Mouse (Mus musculus) liver, postnatal 0 days (tissue): ENCODE measurements at regions not wholly inside any gene's neighbourhood (a gene's known extent, or its start where the extent isn't known, plus 50 kb on each side); places are given as distances from the start of the nearest gene placed in this dataset.

Experiments used
- ATAC-seq: fragments of 200-750 bp; cut with Nextera tagmentation; 2 replicates; pipeline ENCODE4 v1.8.0; 2017; ENCODE audit warnings: mild to moderate bottlenecking, moderate library complexity
- DNase-seq: peaks from one replicate; pipeline ENCODE4 v3.0.0-alpha.2; 2016
- H3K27ac ChIP-seq: fragments of 300-500 bp; sonication (generic); 2 replicates; pipeline ENCODE4 v1.5.1; 2014; ENCODE audit warnings: antibody characterized with exemption, moderate library complexity, mild to moderate bottlenecking, low read depth
- H3K27me3 ChIP-seq: fragments of 300-500 bp; sonication (generic); 2 replicates; pipeline ENCODE4 v1.6.1; 2014; ENCODE audit warnings: low read length, control low read depth, mixed read lengths; ENCODE audit not compliant: insufficient read depth
- H3K36me3 ChIP-seq: fragments of 300-500 bp; sonication (generic); replicated peaks from 2 replicates; pipeline ENCODE4 v1.6.1; 2014; ENCODE audit warnings: mild to moderate bottlenecking, control low read depth, low read length, moderate library complexity, mixed read lengths; ENCODE audit not compliant: insufficient read depth
- H3K4me1 ChIP-seq: fragments of 300-500 bp; sonication (generic); 2 replicates; pipeline ENCODE4 v1.6.1; 2014; ENCODE audit warnings: antibody characterized with exemption, mild to moderate bottlenecking, control low read depth; ENCODE audit not compliant: insufficient read depth
- H3K4me2 ChIP-seq: fragments of 300-500 bp; sonication (generic); 2 replicates; pipeline ENCODE4 v1.6.1; 2014; ENCODE audit warnings: low read depth, mild to moderate bottlenecking, low read length, moderate library complexity, mixed read lengths
- H3K4me3 ChIP-seq: fragments of 300-500 bp; sonication (generic); 2 replicates; pipeline ENCODE4 v1.5.1; 2014; ENCODE audit warnings: low read depth, low read length
- H3K9ac ChIP-seq: fragments of 300-500 bp; sonication (generic); replicated peaks from 2 replicates; pipeline ENCODE4 v1.6.1; 2014; ENCODE audit warnings: mild to moderate bottlenecking, moderate library complexity
- H3K9me3 ChIP-seq: fragments of 300-500 bp; sonication (generic); 2 replicates; pipeline ENCODE4 v1.6.1; 2016; ENCODE audit warnings: mild to moderate bottlenecking, control low read depth, low read length, mixed read lengths
- CTCF ChIP-seq: sonication (generic); IDR thresholded peaks from 2 replicates; pipeline ENCODE4 v1.5.1; 2016; ENCODE audit warnings: antibody characterized with exemption, low read depth
- EP300 ChIP-seq: IDR thresholded peaks from 2 replicates; pipeline ENCODE4 v1.6.1; 2016; ENCODE audit warnings: antibody characterized with exemption, low read depth, mild to moderate bottlenecking
- WGBS: fragments of 180-500 bp; shearing (Covaris S2); extraction: QIAGEN DNeasy Blood & Tissue Kit; methylation state at CpG from one replicate; pipeline ENCODE4 v1.1.7; 2014; ENCODE audit not compliant: insufficient replicate concordance; 5-methylcytosine and 5-hydroxymethylcytosine counted together

DNA sequence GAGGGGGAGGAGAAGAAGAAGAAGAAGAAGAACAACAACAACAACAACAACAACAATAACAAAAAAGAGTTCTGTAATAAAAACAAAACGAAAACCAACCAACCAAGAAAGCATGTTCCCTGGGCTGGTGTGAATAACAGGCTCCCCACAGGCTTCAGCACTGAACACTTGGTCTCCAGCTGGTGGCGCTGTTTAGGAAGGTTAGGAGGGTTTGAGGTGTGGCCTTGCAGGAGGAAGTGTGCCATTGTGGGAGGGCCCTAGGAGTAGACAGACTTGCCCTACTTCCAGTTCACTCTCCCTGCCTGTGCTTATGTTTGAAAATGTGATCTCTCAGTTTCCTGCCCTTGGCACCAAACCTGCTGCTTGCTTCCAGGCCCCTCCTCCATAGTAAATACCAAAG is 94.6 kb upstream of the Irx6 start:
- Histone ChIP-seq H3K36me3 (no peaks in the 10 kb centered on the region), H3K4me2 (no peak overlapping the region), H3K27me3 (no peaks in the 10 kb centered on the region), H3K4me3 (no peak overlapping the region), H3K27ac (no peak overlapping the region), H3K9ac (no peak overlapping the region), H3K9me3 (no peaks in the 10 kb centered on the region), H3K4me1 (no peaks in the 10 kb centered on the region)
- 61% methylated on average over 2 of the region's 2 CpGs for WGBS
- TF ChIP-seq EP300 = no peak
- no peak for TF ChIP-seq CTCF
- DNase-seq = no peak
- no peak for ATAC-seq

DNA sequence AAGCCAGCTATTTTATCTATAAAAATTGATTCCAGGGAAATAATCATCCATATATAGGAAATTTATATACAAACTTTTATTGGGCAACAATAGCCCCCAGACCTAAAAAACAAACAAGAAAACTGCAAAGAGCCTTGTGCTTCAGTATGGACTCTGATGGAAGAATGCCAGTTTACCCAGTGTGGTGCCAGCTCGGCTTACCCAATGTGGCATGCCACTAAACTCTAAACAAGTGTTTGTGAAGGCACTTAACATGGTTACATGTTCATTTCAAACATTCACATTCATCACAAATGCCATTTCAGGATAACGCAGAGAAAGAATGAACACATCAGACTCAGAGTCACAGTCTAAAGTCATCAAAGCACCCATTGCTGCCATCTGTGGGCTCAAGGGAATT is 93.0 kb upstream of the Irx6 start:
- no peak for ATAC-seq
- H3K36me3 ChIP-seq = no peaks in the 10 kb centered on the region
- DNase-seq = no peak
- TF ChIP-seq EP300 (no peak), CTCF (no peak)
- H3K4me2 ChIP-seq = no peak overlapping the region
- no peak overlapping the region for H3K4me3 ChIP-seq
- no peaks in the 10 kb centered on the region for H3K9me3 ChIP-seq
- 73% methylated on average over 2 of the region's 2 CpGs for WGBS
- H3K4me1 ChIP-seq = no peaks in the 10 kb centered on the region
- H3K27me3 ChIP-seq = no peaks in the 10 kb centered on the region
- no peak overlapping the region for H3K27ac ChIP-seq
- no peak overlapping the region for H3K9ac ChIP-seq

DNA sequence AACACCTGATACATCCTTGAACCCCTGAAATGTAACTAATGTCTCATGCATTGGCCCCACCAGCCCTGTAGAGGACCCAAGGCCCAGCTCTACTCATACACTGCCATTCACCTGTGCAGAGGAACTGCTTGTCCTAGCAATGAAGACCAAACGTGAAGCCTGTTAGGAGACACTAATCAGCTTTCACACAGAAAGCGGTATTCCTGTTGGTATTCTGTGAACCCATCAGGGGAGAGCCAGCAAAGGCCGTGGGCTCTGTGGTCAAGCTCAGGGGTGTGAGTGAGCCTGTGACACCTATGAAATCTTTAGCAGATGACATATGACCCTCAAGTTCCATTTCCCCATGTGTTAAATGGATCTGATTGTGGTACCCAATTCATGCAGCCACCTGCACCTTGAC is 73.3 kb upstream of the Irx6 start:
- no peaks in the 10 kb centered on the region for H3K27me3 ChIP-seq
- no peak overlapping the region for H3K4me2 ChIP-seq
- H3K9me3 ChIP-seq = no peaks in the 10 kb centered on the region
- TF ChIP-seq CTCF (no peak), EP300 (no peak)
- no peaks in the 10 kb centered on the region for H3K4me1 ChIP-seq
- H3K27ac ChIP-seq = no peak overlapping the region
- H3K4me3 ChIP-seq = no peak overlapping the region
- H3K9ac ChIP-seq = no peak overlapping the region
- ATAC-seq = no peak
- no peaks in the 10 kb centered on the region for H3K36me3 ChIP-seq
- 76% methylated on average over 3 of the region's 3 CpGs for WGBS
- DNase-seq = no peak

DNA sequence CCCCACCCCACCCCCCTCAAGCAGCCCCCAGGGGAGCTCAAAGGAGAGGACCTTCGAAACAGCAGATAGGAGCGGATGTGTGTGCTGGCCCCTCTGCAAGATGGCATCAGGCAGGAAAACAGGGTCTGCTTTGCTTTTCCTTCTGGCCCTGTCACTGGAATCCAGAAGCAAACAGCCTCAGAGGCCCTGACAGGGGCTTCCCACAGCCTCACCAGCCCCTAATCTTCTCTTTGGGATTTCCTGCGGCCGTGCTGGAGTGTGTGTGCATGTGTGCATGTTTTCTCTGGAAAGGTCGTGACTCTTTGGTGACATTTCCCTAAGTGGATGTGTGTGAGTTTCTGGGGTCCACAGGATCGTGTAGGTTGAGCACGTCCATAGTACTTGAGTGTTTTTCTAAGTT is 71.1 kb upstream of the Irx6 start:
- H3K27me3 ChIP-seq = no peaks in the 10 kb centered on the region

DNA sequence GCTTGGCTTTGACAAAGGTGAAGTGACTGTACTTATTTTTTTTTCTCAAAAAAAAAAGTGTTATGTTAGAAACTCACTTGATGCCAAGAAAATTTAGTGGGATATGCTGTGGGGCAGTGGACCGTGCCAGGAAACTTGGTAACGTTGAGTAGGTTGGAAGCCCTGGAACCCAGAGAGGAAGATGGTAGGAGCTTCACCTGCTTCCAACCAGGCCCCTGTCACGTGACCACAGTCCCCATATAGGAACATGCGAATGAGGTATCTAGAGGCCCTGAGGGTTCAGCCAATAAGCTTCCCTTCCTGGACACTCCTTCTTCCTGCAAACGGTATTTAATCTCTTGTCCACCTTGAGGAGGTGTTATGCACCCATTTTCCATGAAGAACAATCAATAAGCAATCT is 68.5 kb upstream of the Irx6 start:
- TF ChIP-seq CTCF (no peak), EP300 (no peak)
- 74% methylated on average over 5 of the region's 5 CpGs for WGBS
- no peak overlapping the region for H3K4me3 ChIP-seq
- H3K4me1 ChIP-seq = no peaks in the 10 kb centered on the region
- ATAC-seq = no peak
- no peak for DNase-seq
- H3K4me2 ChIP-seq = no peak overlapping the region
- no peaks in the 10 kb centered on the region for H3K27me3 ChIP-seq
- no peaks in the 10 kb centered on the region for H3K9me3 ChIP-seq
- no peaks in the 10 kb centered on the region for H3K36me3 ChIP-seq
- H3K9ac ChIP-seq = no peak overlapping the region
- no peak overlapping the region for H3K27ac ChIP-seq

More for the DNA sequence above, 71.1 kb upstream of the Irx6 start:
- WGBS = 46% methylated on average over 7 of the region's 7 CpGs
- H3K9me3 ChIP-seq = no peaks in the 10 kb centered on the region
- no peak overlapping the region for H3K27ac ChIP-seq
- no peak for TF ChIP-seq CTCF
- no peak for TF ChIP-seq EP300
- no peak overlapping the region for H3K9ac ChIP-seq
- ATAC-seq (no peak), DNase-seq (no peak)
- H3K36me3 ChIP-seq = no peaks in the 10 kb centered on the region
- no peak overlapping the region for H3K4me2 ChIP-seq
- no peak overlapping the region for H3K4me3 ChIP-seq
- no peaks in the 10 kb centered on the region for H3K4me1 ChIP-seq

DNA sequence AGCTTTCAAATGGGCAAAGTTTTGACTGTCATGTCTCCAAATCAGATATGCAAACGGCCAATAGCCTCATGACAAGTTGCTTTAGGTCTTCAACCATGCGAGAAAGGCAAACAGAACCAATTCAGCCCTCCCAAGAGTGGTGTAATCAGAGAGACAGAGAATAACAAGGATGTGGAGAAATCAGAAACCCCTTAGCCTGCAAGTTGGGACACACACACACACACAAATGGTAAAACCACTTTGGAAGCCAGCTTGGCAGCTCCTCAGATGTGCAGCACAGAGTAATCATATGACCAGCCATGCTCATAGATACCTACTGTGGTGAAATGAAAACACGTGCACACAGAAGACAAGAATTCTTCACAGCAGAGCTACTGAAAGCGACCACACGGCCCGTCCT is 66.5 kb upstream of the Irx6 start:
- DNase-seq (no peak), ATAC-seq (no peak)
- WGBS = 73% methylated on average over 6 of the region's 6 CpGs
- Histone ChIP-seq H3K9ac (no peak overlapping the region), H3K27ac (no peak overlapping the region), H3K4me3 (no peak overlapping the region), H3K36me3 (no peaks in the 10 kb centered on the region), H3K4me1 (no peaks in the 10 kb centered on the region), H3K9me3 (no peaks in the 10 kb centered on the region), H3K27me3 (no peaks in the 10 kb centered on the region), H3K4me2 (no peak overlapping the region)
- TF ChIP-seq EP300 (no peak), CTCF (no peak)

DNA sequence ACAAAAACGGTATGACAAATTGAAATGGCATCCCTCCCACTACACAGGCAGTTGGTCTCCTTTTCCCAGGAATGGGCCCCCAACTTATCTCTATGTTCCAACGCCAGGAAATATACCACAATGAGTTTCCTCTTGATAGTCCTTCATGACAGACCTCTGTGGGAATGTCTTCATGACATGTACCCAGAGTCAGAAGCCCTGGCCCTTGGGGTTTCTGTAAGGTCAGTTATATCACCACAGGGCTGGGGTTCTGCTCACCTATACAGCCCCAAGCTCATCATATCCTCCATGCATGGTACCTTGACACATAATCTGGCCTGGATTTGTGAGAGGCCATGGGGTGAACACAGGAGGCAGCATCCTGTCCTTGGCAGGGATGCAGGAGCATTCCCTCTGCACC is 64.2 kb upstream of the Irx6 start:
- Histone ChIP-seq H3K4me2 (no peak overlapping the region), H3K27me3 (no peaks in the 10 kb centered on the region), H3K9ac (no peak overlapping the region), H3K27ac (no peak overlapping the region), H3K4me3 (no peak overlapping the region), H3K9me3 (no peaks in the 10 kb centered on the region), H3K36me3 (no peaks in the 10 kb centered on the region), H3K4me1 (no peaks in the 10 kb centered on the region)
- no peak for DNase-seq
- 0 out of 2 replicates have a peak, but pooled peaks have one; percentile 17 for ATAC-seq
- 34% methylated on average over 2 of the region's 2 CpGs for WGBS
- TF ChIP-seq EP300 (no peak), CTCF (no peak)
